Mouse (Mus musculus) liver, adult 2 months (tissue): Measurements from ENCODE around the gene Pla2g2f.

Experiments
- CTCF ChIP-seq: fragments of 200-500 bp; IDR thresholded peaks from 2 replicates; pipeline ENCODE4 v1.5.1; 2011; ENCODE audit warnings: low read depth, low read length, control low read depth
- POLR2A ChIP-seq: fragments of 200-500 bp; IDR thresholded peaks from 2 replicates; pipeline ENCODE4 v1.6.1; 2011; ENCODE audit warnings: low read length, control low read depth; ENCODE audit not compliant: insufficient read depth; ENCODE audit errors: extremely low read depth

DNA sequence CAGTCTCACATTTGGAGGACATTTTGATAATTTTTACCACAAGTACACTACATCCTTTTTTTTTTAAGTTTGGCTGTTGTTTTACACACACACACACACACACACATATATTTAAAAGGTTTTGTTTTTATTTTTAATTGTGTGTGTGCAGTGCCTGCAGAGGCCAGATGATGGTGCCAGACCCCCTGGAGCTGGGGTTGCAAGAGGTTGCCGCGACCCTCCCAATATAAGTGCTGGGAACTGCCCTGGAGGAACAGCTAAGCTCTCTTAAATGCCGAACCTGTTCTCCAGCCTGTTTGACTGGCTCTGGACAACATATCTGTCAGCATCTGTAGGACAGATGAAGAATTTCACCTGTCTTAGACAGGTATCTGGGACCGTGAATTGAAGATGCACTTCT is 53.3 kb downstream of the Pla2g2f start:
- TF ChIP-seq POLR2A (no peak), CTCF (no peak)
